Mouse (Mus musculus) myocyte (in vitro differentiated cells): ENCODE measurements around the gene Snta1.

Source experiments
- E2F4 ChIP-seq: IDR thresholded peaks from one replicate; pipeline ENCODE4 v1.6.1; 2011; ENCODE audit warnings: mild to moderate bottlenecking, control low read depth, moderate library complexity; ENCODE audit not compliant: insufficient read depth
- MYOD1 ChIP-seq, 3 experiments: IDR thresholded peaks; one replicate each; pipeline ENCODE4 v1.6.1; 2011; ENCODE audit warnings: control low read depth in 2 of 3, low read depth in 2 of 3, mild to moderate bottlenecking in 2 of 3, moderate library complexity in 1 of 3; ENCODE audit not compliant: insufficient read length in 2 of 3, control insufficient read depth in 1 of 3
- POLR2A ChIP-seq: IDR thresholded peaks from one replicate; pipeline ENCODE4 v1.6.1; 2011; ENCODE audit warnings: low read depth, mild to moderate bottlenecking, control low read depth, moderate library complexity; ENCODE audit not compliant: insufficient read length
- REST ChIP-seq: IDR thresholded peaks from one replicate; pipeline ENCODE4 v1.6.1; 2011; ENCODE audit warnings: mild to moderate bottlenecking, control low read depth, moderate library complexity; ENCODE audit not compliant: insufficient read depth, insufficient read length
- SRF ChIP-seq: IDR thresholded peaks from one replicate; pipeline ENCODE4 v1.6.1; 2011; ENCODE audit warnings: low read depth; ENCODE audit not compliant: control insufficient read depth, insufficient read length
- TCF12 ChIP-seq: IDR thresholded peaks from one replicate; pipeline ENCODE4 v1.6.1; 2011; ENCODE audit warnings: mild to moderate bottlenecking, control low read depth; ENCODE audit not compliant: poor library complexity, insufficient read depth, severe bottlenecking
- TCF3 ChIP-seq: IDR thresholded peaks from one replicate; pipeline ENCODE4 v1.6.1; 2011; ENCODE audit warnings: low read depth, control low read depth; ENCODE audit not compliant: insufficient read length

GRCm38 (mm10) chr2:154372151-154372829 is 35.6 kb downstream of the Snta1 start:
- no peak for TF ChIP-seq MYOD1 (IDR thresholded peaks at IDR 0.05; ENCODE audit: control insufficient read depth in 1 of 3, insufficient read length in 2 of 3, low read depth in 2 of 3)
- TF ChIP-seq TCF3: no peak
- TF ChIP-seq POLR2A: peak; percentile 90
- no peak for TF ChIP-seq TCF12
- peak; percentile 49 for TF ChIP-seq E2F4
- peak; percentile 42 for TF ChIP-seq SRF
- no peak for TF ChIP-seq REST
